Mouse (Mus musculus): ENCODE measurements around the gene Gle1. TPM values are rescaled to one million over a fixed set of nuclear protein-coding genes. Genes with fewer than 3 reads are reported as not detected.
A peak's percentile ranks its signal among the peaks of the same experiment; 100 is the strongest.

Gene Gle1
- total and polyA plus RNA-seq, 2 experiments from 2014 or later, result 39.4 to 52.7 TPM

GRCm38 (mm10) chr2:29961246-29961645, 26.0 kb downstream of the Gle1 start:
- H3K4me2 ChIP-seq (ENCODE audit: low read depth, low read length), result no peak overlapping the region
- 95% methylated on average over 7 of the region's 7 CpGs for WGBS
- no peaks in the 10 kb centered on the region for H3K9me3 ChIP-seq (ENCODE audit: low read length)
- no peaks in the 10 kb centered on the region for H3K27me3 ChIP-seq (ENCODE audit: insufficient read depth, low read length)
- TF ChIP-seq CTCF (IDR thresholded peaks at IDR 0.05; ENCODE audit: low read depth), result no peak
- H3K4me3 ChIP-seq (ENCODE audit: low read length), result no peak overlapping the region
- DNase-seq (ENCODE audit: low spot score) (no peak), ATAC-seq (no peak)
- 0 out of 2 replicates have a peak, but pooled peaks cover 4% of the 10 kb centered on the region for H3K4me1 ChIP-seq (ENCODE audit: insufficient read depth, low read length)
- H3K36me3 ChIP-seq (ENCODE audit: insufficient read depth, low read length), result peaks cover 9% of the 10 kb centered on the region; the same call in 1 of the 2 replicates
- H3K27ac ChIP-seq, result no peak overlapping the region
- no peak overlapping the region for H3K9ac ChIP-seq (replicated peaks; ENCODE audit: low read length)

DNA sequence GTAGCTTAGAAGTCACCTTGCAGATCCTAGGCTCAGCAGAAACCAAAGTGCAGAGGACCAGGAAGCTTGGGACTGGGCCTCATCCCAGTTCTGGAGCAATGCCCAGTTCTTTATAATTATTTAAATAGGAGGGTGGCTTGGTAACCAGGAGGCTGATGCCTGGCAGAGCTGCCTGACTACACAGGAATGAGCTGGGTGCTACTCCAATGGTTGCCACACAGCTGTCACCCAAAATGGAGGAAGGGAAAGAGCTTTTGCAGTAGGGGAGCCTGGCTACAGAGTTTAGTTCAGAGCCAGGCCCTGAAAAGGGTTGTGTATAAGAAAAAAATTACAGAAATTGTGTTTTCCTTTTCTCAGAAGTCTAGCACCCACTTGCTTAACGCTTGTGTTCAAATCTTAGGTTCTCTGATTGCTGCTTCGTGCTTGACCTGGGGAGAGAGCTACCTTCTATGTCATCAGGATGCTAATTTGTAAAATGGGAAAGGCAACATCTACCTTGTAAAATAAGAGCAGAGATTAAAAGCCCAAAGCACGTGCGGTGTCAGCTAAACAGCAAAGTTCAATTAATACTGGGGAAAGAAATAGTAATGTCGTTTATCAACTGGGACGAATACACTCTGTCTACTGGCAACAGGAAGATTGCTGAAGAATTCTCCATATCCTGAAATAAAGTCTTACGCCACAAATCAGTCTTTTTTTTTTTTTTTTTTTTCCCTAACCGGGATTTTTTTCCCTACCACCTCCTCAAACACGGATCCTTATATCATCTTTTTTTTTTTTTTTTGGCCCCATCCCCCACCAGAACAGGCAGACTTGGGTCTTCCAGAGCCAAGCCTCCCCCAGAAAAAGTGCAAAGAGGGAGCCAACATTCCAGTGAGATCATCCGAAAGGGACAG, 29.4 kb downstream of the Gle1 start:
- Histone ChIP-seq H3K27me3 (ENCODE audit: insufficient read depth, low read length) (no peaks in the 10 kb centered on the region), H3K4me2 (ENCODE audit: low read depth, low read length) (peak overlapping the region; percentile 73), H3K4me1 (ENCODE audit: insufficient read depth, low read length) (peaks cover 22% of the 10 kb centered on the region), H3K36me3 (ENCODE audit: insufficient read depth, low read length) (peaks cover 3% of the 10 kb centered on the region; the same call in 1 of the 2 replicates), H3K4me3 (ENCODE audit: low read length) (peak overlapping the region; percentile 99), H3K9ac (replicated peaks; ENCODE audit: low read length) (peak overlapping the region; percentile 99), H3K9me3 (ENCODE audit: low read length) (no peaks in the 10 kb centered on the region), H3K27ac (peak overlapping the region; percentile 98)
- DNase-seq (ENCODE audit: low spot score) (peak; percentile 78), ATAC-seq (no peak)
- 11% methylated on average over 10 of the region's 10 CpGs for WGBS
- no peak for TF ChIP-seq CTCF (IDR thresholded peaks at IDR 0.05; ENCODE audit: low read depth)

- ATAC-seq, result peak; percentile 100
- no peak for TF ChIP-seq CTCF (IDR thresholded peaks at IDR 0.05; ENCODE audit: low read depth)
- H3K36me3 ChIP-seq (ENCODE audit: insufficient read depth, low read length), result no peaks in the 10 kb centered on the region; the same call in 1 of the 2 replicates
- peak within 1 kb of the TSS; percentile 99 for H3K4me3 ChIP-seq (ENCODE audit: low read length)
- peak within 1 kb of the TSS; percentile 99 for H3K9ac ChIP-seq (replicated peaks; ENCODE audit: low read length)
- under 1% methylated on average over 59 of the region's 82 CpGs for WGBS
- peak; percentile 99 for DNase-seq (ENCODE audit: low spot score)
- H3K4me2 ChIP-seq (ENCODE audit: low read depth, low read length), result peak within 1 kb of the TSS; percentile 73
- H3K4me1 ChIP-seq (ENCODE audit: insufficient read depth, low read length), result peaks cover 26% of the 10 kb centered on the region
- H3K27me3 ChIP-seq (ENCODE audit: insufficient read depth, low read length), result no peaks in the 10 kb centered on the region
- peak within 1 kb of the TSS; percentile 98 for H3K27ac ChIP-seq
- H3K9me3 ChIP-seq (ENCODE audit: low read length), result no peaks in the 10 kb centered on the region
Measured at GRCm38 (mm10) chr2:29965250-29965843, 30.1 kb downstream of the Gle1 start, which contains the start of gene Sptan1. Sptan1 (plus strand) TSS chr2:29965560.

GRCm38 (mm10) chr2:29965906-29966305, 30.7 kb downstream of the Gle1 start:
- peak overlapping the region; percentile 99 for H3K9ac ChIP-seq (replicated peaks; ENCODE audit: low read length)
- no peaks in the 10 kb centered on the region; the same call in 1 of the 2 replicates for H3K36me3 ChIP-seq (ENCODE audit: insufficient read depth, low read length)
- DNase-seq (ENCODE audit: low spot score) (peak; percentile 73), ATAC-seq (peak; percentile 16; the same call in 1 of the 2 replicates)
- no peak for TF ChIP-seq CTCF (IDR thresholded peaks at IDR 0.05; ENCODE audit: low read depth)
- H3K4me2 ChIP-seq (ENCODE audit: low read depth, low read length), result peak overlapping the region; percentile 73
- peaks cover 29% of the 10 kb centered on the region for H3K4me1 ChIP-seq (ENCODE audit: insufficient read depth, low read length)
- H3K27me3 ChIP-seq (ENCODE audit: insufficient read depth, low read length), result no peaks in the 10 kb centered on the region
- peak overlapping the region; percentile 99 for H3K4me3 ChIP-seq (ENCODE audit: low read length)
- H3K9me3 ChIP-seq (ENCODE audit: low read length), result no peaks in the 10 kb centered on the region
- H3K27ac ChIP-seq, result peak overlapping the region; percentile 98
- WGBS, result 1% methylated on average over 35 of the region's 41 CpGs

GRCm38 (mm10) chr2:29966826-29967225, 31.6 kb downstream of the Gle1 start:
- Histone ChIP-seq H3K4me2 (ENCODE audit: low read depth, low read length) (peak overlapping the region; percentile 73), H3K27ac (peak overlapping the region; percentile 98; the same call in 1 of the 2 replicates), H3K36me3 (ENCODE audit: insufficient read depth, low read length) (no peaks in the 10 kb centered on the region; the same call in 1 of the 2 replicates), H3K4me1 (ENCODE audit: insufficient read depth, low read length) (peaks cover 33% of the 10 kb centered on the region), H3K9ac (replicated peaks; ENCODE audit: low read length) (peak overlapping the region; percentile 99), H3K27me3 (ENCODE audit: insufficient read depth, low read length) (no peaks in the 10 kb centered on the region), H3K4me3 (ENCODE audit: low read length) (peak overlapping the region; percentile 99), H3K9me3 (ENCODE audit: low read length) (no peaks in the 10 kb centered on the region)
- no peak for TF ChIP-seq CTCF (IDR thresholded peaks at IDR 0.05; ENCODE audit: low read depth)
- DNase-seq (ENCODE audit: low spot score) (no peak), ATAC-seq (no peak)
- 50% methylated on average over 2 of the region's 2 CpGs for WGBS

DNA sequence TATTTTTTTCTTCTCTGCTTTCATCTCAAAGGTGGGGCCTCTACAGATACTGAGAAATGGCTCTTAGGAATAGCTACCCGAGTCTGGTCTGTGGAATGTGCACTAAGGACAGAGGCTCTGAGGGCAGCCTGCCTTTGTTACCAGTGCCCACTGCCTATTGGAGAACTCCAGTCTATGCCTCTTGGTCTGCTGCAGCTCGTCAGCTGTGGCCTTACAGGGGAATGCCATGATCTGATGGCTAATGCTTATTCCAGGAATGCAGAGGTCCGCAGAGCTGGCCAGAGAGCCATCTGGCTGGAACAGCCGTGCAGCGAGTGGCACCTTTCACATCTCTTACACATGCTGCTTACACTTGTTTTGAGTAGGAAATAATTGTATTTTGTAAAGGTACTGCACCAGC, 32.5 kb downstream of the Gle1 start:
- peak; percentile 20 for DNase-seq (ENCODE audit: low spot score)
- Histone ChIP-seq H3K4me3 (ENCODE audit: low read length) (peak overlapping the region; percentile 99), H3K9ac (replicated peaks; ENCODE audit: low read length) (peak overlapping the region; percentile 41; the same call in 1 of the 2 replicates), H3K4me1 (ENCODE audit: insufficient read depth, low read length) (peaks cover 41% of the 10 kb centered on the region), H3K9me3 (ENCODE audit: low read length) (no peaks in the 10 kb centered on the region), H3K36me3 (ENCODE audit: insufficient read depth, low read length) (no peaks in the 10 kb centered on the region; the same call in 1 of the 2 replicates), H3K4me2 (ENCODE audit: low read depth, low read length) (peak overlapping the region; percentile 73), H3K27me3 (ENCODE audit: insufficient read depth, low read length) (no peaks in the 10 kb centered on the region), H3K27ac (peak overlapping the region; percentile 41; the same call in 1 of the 2 replicates)
- 25% methylated on average over 5 of the region's 5 CpGs for WGBS
- ATAC-seq, result no peak
- no peak for TF ChIP-seq CTCF (IDR thresholded peaks at IDR 0.05; ENCODE audit: low read depth)

Measured in hindbrain, postnatal 0 days (tissue).